Mouse (Mus musculus) ES-Bruce4 (cell line): ENCODE measurements around the gene Fgf15.

Experiments used
- CTCF ChIP-seq: IDR thresholded peaks from one replicate; pipeline ENCODE4 v1.8.1; 2011; ENCODE audit warnings: low read depth, low read length
- EP300 ChIP-seq: IDR thresholded peaks from 2 replicates; pipeline ENCODE4 v1.6.1; 2011; ENCODE audit warnings: low read depth, low read length; ENCODE audit not compliant: insufficient read depth
- POLR2A ChIP-seq: IDR thresholded peaks from one replicate; pipeline ENCODE4 v1.8.1; 2011; ENCODE audit warnings: low read length; ENCODE audit not compliant: insufficient read depth

DNA sequence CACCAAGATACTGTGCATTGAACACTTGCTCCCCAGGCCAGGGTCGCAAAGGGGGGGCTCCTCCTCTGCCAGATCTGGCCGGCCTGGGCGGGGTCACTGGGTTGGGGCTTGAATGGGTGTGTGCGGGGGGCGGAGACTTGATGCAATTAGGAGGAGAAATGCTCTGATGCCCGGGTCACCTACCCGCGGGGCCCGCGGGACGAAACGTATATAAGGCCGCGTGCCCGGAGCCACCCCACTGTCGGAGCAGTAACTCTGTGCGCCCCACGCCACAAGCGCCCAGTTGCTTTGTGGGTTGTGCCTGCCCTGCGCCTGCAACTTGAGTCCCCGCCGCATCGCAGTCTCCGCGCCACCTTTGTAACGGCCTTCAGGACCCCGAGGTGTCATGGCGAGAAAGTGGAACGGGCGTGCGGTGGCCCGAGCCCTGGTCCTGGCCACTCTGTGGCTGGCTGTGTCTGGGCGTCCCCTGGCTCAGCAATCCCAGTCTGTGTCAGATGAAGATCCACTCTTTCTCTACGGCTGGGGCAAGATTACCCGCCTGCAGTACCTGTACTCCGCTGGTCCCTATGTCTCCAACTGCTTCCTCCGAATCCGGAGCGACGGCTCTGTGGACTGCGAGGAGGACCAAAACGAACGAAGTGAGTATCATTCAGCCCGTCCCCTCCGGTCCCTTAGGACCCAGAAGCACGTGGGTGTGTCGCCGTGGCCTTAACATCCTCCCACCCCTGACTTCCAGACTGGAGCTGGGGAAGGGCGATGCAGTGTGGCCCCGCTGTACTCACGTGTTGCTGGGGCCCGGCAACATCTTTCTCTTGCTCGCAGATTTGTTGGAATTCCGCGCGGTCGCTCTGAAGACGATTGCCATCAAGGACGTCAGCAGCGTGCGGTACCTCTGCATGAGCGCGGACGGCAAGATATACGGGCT is at the start of gene Fgf15:
- TF ChIP-seq CTCF (no peak), POLR2A (no peak), EP300 (no peak)
